Mouse (Mus musculus): Measurements from ENCODE around the gene Hrct1.
A peak's percentile ranks its signal among the peaks of the same experiment; 100 is the strongest.

Hrct1 gene

DNA sequence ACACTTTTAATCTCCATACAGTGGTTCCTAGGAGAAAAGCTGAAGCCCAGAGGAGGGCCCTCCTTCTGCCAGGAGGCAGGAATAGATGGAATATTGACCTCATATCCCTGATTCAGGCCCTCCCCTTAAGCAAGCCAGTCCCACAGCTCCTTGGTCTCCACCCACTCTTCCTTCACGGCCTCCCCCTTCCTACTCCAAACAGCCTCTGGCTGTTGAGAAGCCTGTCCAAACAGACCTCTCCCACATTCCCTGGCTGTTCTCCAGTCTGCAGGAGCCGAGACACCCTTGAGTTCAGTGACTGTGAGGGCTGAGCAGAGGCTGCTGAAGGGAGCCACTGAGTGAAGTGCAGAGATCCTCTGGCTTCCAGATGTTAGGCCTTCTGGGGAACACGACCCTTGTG lies at the start of gene Hrct1:
Hrct1 (plus strand) TSS at position 194 of the 400 bp plus-strand sequence.
- no peak for DNase-seq (ENCODE audit: low read depth)

GRCm38 (mm10) chr4:43678541-43678940 lies 48.4 kb upstream of the Hrct1 start:
- no peak for DNase-seq (ENCODE audit: low read depth)

- DNase-seq (ENCODE audit: low read depth): no peak
Measured at GRCm38 (mm10) chr4:43679416-43680043, 47.5 kb upstream of the Hrct1 start.

GRCm38 (mm10) chr4:43690021-43690420 lies 37.0 kb upstream of the Hrct1 start:
- no peak for DNase-seq (ENCODE audit: low read depth)

DNA sequence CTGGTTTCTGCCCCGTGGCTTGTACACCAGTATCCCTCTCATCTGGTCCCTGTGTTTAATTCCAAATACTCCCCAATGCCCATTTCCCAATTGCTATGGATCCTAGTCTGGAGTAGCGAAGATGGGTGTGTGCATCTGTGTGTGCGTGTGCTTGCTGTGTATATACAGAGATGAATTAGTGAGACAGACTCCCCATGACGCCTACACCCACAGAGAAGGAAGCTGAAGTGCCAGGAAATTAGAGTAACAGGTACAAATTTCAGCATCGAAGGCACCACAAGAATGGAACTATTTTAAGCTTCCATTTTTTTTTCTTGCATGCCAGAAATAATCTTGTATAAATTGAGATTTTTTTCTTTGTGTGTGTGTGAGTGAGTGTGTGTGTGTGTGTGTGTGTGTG lies 36.0 kb upstream of the Hrct1 start:
- DNase-seq (ENCODE audit: low read depth): no peak

DNA sequence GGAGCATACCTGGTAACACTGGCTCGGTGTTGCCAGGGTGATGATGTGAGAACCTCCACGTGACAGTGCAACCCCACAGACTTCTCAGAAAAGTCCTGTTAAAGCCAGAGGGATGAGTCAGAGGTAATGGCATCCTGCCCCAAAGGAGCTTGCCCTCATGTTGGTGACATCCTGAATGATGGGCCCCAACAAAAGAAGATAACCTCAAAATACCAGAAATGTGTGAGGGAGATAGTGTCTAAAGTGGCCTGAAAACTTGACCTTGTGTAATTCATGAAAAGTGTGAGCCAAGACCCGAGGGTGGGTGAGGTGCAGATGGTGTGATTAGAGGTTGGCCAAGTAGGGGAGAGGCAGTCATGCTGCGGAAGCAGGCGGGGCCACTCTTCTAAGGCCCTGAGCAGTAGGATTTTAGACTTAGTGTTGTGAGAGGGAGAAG lies 33.2 kb upstream of the Hrct1 start:
- no peak for DNase-seq (ENCODE audit: low read depth)

GRCm38 (mm10) chr4:43694439-43695248 lies 32.3 kb upstream of the Hrct1 start:
- DNase-seq (ENCODE audit: low read depth): no peak

- DNase-seq (ENCODE audit: low read depth): no peak
Measured at GRCm38 (mm10) chr4:43695249-43695671, 31.7 kb upstream of the Hrct1 start.

GRCm38 (mm10) chr4:43696561-43696960 lies 30.4 kb upstream of the Hrct1 start:
- DNase-seq (ENCODE audit: low read depth): no peak

GRCm38 (mm10) chr4:43700707-43701106 lies 26.3 kb upstream of the Hrct1 start, which contains the start of gene Olfr70:
Gene Olfr70 (minus strand): TSS chr4:43700807.
- DNase-seq (ENCODE audit: low read depth): no peak

DNA sequence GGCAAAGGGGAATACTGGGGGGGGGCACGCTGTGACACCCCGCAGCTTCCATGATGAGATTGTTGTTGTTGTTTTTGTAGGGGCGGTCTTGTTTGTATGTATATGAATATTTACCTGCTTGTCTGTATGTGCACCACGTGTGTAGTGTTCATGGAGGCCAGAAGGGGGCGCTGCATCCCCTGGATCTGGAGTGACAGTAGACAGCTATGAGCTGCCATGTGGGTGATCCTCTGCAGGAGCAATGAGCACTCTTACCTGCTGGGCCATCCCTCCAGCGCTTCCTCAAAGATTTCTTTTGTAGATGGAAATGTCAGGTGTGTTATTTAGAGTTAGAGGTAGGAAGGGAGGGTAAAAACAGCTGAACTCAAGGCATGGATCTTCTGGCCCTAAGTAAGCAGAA lies 23.5 kb upstream of the Hrct1 start:
- peak; percentile 29 for DNase-seq (ENCODE audit: low read depth)

DNA sequence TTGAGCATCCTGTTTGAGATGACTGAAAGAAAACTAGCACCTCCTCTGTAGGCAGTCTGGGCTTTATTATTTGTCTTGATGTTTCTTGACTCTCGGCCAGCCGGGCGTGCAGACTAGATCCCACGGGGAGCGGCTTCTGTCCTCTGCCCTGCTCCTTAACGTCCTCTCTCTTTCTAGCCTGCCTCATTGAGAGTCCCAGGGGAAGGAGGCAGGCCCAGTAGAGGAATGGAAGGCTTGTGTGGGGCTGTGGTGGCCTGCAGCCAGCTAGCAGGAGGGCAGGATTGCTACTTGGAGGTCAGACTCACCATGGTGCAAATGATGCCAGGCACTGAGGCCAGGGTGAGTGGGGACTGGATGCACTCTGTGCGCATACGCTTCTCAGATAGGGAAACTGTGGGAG lies 23.1 kb upstream of the Hrct1 start:
- no peak for DNase-seq (ENCODE audit: low read depth)

- DNase-seq (ENCODE audit: low read depth): no peak
Measured at GRCm38 (mm10) chr4:43705991-43706390, 21.0 kb upstream of the Hrct1 start.

GRCm38 (mm10) chr4:43709869-43710268 lies 17.1 kb upstream of the Hrct1 start, which contains the start of gene Olfr71:
Gene Olfr71 (minus strand): TSS chr4:43710255.
- DNase-seq (ENCODE audit: low read depth): no peak

- DNase-seq (ENCODE audit: low read depth): peak; percentile 72
Measured at GRCm38 (mm10) chr4:43711821-43712220, 15.2 kb upstream of the Hrct1 start.

GRCm38 (mm10) chr4:43713652-43714219 lies 13.3 kb upstream of the Hrct1 start:
- DNase-seq (ENCODE audit: low read depth): no peak

GRCm38 (mm10) chr4:43720491-43721228 lies 6.3 kb upstream of the Hrct1 start:
- no peak for DNase-seq (ENCODE audit: low read depth)

DNA sequence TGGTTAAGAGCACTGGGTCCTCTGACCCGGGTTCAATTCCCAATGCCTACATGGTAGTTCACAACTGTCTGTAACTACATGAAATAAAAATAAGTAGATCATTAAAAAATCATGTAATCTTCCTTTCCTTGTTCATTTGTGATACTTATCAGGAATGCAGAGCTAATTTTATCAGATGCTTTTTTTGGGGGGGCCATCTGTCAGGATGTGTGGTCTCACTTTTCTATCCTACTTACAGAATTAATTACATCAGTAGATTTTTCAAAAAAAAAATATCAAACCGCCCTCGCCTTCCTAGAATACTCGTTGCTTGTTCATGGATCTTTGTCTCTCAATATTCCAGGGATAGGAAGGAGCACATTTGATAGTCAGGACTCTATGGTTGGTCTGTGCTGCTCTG lies 4.8 kb upstream of the Hrct1 start:
- DNase-seq (ENCODE audit: low read depth): no peak

DNA sequence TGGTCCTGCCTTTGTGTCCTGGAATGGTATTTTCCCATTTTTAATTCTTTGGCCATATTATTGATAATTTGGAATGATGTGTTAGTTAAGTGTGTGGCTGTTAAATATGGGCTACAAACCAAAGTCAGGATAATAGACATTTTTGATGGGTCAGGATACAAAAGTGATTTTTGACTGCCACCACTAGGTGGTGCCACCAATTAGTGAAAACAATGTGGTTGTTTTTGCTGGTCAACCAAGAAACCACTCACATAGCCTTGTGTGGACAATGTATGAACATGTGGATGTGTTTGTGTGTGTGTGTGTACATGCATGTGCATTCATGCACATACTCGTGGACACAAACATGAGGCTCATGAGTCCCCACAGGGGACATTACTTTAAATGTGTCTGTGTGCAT lies 2.2 kb upstream of the Hrct1 start:
- peak; percentile 43 for DNase-seq (ENCODE audit: low read depth)

GRCm38 (mm10) chr4:43726228-43726993 lies 577 bp upstream of the Hrct1 start:
- no peak for DNase-seq (ENCODE audit: low read depth)

All from induced T-regulatory cell, adult 2 months (primary cell).